Mouse (Mus musculus) ES-E14 (cell line): ENCODE results near the gene Sox14. TPM values are rescaled to one million over a fixed set of nuclear protein-coding genes. Genes with fewer than 3 reads are reported as not detected.

Source experiments
- DNase-seq: peaks from one replicate; pipeline ENCODE4 v3.0.0-alpha.2; 2013; ENCODE audit warnings: low read depth, low spot score
- H3K27ac ChIP-seq: 2 replicates; pipeline ENCODE4 v1.5.1; 2012; ENCODE audit warnings: low read depth, mild to moderate bottlenecking, low read length, moderate library complexity, mixed read lengths; ENCODE audit not compliant: poor library complexity, insufficient read depth, severe bottlenecking
- H3K36me3 ChIP-seq: 2 replicates; pipeline ENCODE4 v1.6.1; 2012; ENCODE audit warnings: mild to moderate bottlenecking, low read length, moderate library complexity, mixed read lengths; ENCODE audit not compliant: control insufficient read depth, poor library complexity, insufficient read depth, severe bottlenecking
- H3K4me1 ChIP-seq, 2 experiments: fragments of 150-350 bp in 1 of 2; sonication (generic) in 1 of 2; 2 replicates each; pipeline ENCODE4 v1.6.1; 2012; ENCODE audit warnings: low read length in 2 of 2, mild to moderate bottlenecking in 1 of 2, mixed read lengths in 1 of 2; ENCODE audit not compliant: control insufficient read depth in 2 of 2, insufficient read depth in 2 of 2, poor library complexity in 1 of 2
- H3K4me3 ChIP-seq, 2 experiments: fragments of 150-350 bp in 1 of 2; sonication (generic) in 1 of 2; 2 replicates each; pipeline ENCODE4 v1.5.1; 2012; ENCODE audit warnings: low read length in 2 of 2, low read depth in 1 of 2, mild to moderate bottlenecking in 1 of 2, mixed read lengths in 1 of 2; ENCODE audit not compliant: insufficient read depth in 1 of 2, poor library complexity in 1 of 2, severe bottlenecking in 1 of 2
- H3K9ac ChIP-seq: 2 replicates; pipeline ENCODE4 v1.6.1; 2012; ENCODE audit warnings: low read depth, mild to moderate bottlenecking, low read length, mixed read lengths; ENCODE audit not compliant: poor library complexity, insufficient read depth, severe bottlenecking
- H3K9me3 ChIP-seq: fragments of 150-350 bp; sonication (generic); 2 replicates; pipeline ENCODE4 v1.6.1; 2012; ENCODE audit warnings: low read depth, mild to moderate bottlenecking, low read length; ENCODE audit not compliant: control insufficient read depth, insufficient read depth
- CHD2 ChIP-seq: IDR thresholded peaks from 2 replicates; pipeline ENCODE4 v1.6.1; 2014; ENCODE audit warnings: mild to moderate bottlenecking, low read depth, low read length, inconsistent platforms
- HCFC1 ChIP-seq: IDR thresholded peaks from 2 replicates; pipeline ENCODE4 v1.6.1; 2012; ENCODE audit warnings: low read length, inconsistent platforms, borderline replicate concordance; ENCODE audit not compliant: insufficient read depth
- MAFK ChIP-seq: IDR thresholded peaks from 2 replicates; pipeline ENCODE4 v1.6.1; 2014; ENCODE audit warnings: mild to moderate bottlenecking, low read depth, low read length, inconsistent platforms; ENCODE audit not compliant: insufficient read depth
- ZC3H11A ChIP-seq: IDR thresholded peaks from 2 replicates; pipeline ENCODE4 v1.6.1; 2012; ENCODE audit warnings: low read depth, mild to moderate bottlenecking, inconsistent platforms, low read length, borderline replicate concordance
- ZNF384 ChIP-seq: IDR thresholded peaks from 2 replicates; pipeline ENCODE4 v1.6.1; 2012; ENCODE audit warnings: low read depth, low read length, inconsistent platforms
- in situ Hi-C, 2 experiments: fragments of 600-800 bp; cut with MboI; formaldehyde crosslinking; loops; one replicate each; pipeline ENCODE4 v1.15.1; 2025; ENCODE audit warnings: low sequenced_read_pairs in 2 of 2, inconsistent platforms in 1 of 2; ENCODE audit not compliant: unreplicated experiment in 2 of 2
- total RNA-seq: library from RNA; depleted of rRNA; stranded (reverse); fragments of 300-350 nt; gene quantifications from 2 replicates; pipeline ENCODE4 v1.2.3, GENCODE M21; 2012; rRNA removed

The Sox14 gene
- total RNA-seq, result not detected in 2 replicates

DNA sequence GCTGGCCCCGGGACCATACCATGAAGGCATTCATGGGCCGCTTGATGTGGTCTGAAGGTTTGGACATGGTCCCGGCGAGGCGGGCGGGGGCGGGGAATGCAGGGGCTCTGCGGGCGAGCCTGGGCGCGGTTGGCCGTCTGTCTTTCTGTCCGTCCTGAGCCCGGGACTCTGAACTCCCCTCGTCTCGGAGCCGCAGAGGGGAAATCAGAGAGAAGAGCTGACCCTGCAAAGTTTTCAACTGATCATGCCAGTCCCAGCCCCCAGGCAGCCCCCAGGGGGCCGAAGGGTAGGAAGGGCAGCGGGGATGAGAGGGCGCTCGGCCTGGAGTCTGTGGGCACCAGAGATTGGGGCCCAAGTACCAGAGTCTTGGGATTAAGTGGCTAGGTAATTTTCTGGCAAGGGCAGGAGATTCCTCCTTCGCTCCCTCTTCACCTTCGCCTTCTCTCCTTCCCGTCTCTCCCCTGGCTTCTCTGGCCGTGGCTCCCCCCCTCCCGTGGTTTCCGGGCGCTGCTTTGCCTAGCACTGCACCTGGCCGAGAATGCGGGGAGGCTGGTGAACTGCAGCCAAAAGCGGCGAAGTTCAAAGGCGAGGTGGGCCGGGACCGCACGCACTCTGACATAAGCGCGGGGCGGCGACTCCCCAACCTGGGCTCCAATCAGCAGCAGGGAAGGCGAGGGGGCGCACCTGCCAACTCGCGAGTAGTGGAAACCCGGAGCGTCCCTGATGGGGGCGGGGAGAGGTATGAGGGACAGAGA lies at the start of gene Sox14:
Sox14 (minus strand) TSS at position 553 of the 755 bp plus-strand sequence.
- H3K4me1 ChIP-seq, result peaks cover 0 to 7% of the 10 kb centered on the region in 2 experiments; a peak in 1 of 4 replicates
- H3K36me3 ChIP-seq, result no peaks in the 10 kb centered on the region
- in situ Hi-C loops, result loop anchor here in 1 of 2 experiments (10.0 kb wide), 1 partner anchor 921 kb away; the partner anchor contains the start of gene Foxl2
- TF ChIP-seq CHD2, result 0 out of 2 replicates have a peak, but pooled peaks have one; percentile 14
- no peak for TF ChIP-seq ZNF384
- no peaks in the 10 kb centered on the region for H3K9me3 ChIP-seq
- H3K27ac ChIP-seq, result no peak within 1 kb of the TSS
- peak within 1 kb of the TSS; percentile 25 to 43; a peak in 3 of 4 replicates for H3K4me3 ChIP-seq
- H3K9ac ChIP-seq, result no peak within 1 kb of the TSS
- no peak for DNase-seq

DNA sequence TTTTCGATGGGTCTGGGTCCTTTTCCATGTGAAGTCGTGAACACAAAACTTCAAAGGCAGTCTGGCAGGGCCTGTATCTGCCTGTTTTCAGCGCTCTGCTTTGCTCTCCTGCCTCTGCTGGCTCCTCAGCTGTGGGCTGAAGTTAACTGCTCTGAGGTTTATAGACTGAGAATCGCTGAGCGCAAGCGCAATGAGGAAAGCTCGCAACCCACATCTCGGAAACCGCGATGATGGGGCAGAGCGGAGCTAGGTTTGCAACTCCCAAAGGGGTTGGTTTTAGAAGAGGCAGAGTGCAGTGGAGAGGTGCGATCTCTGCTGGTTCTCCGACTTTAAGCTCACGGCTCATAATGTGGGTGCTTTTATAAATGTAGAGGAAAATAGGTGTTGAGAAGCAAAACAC lies 3.3 kb upstream of the Sox14 start:
- H3K27ac ChIP-seq, result no peak overlapping the region
- peaks cover 0 to 3% of the 10 kb centered on the region in 2 experiments; a peak in 1 of 4 replicates for H3K4me1 ChIP-seq
- H3K9me3 ChIP-seq, result no peaks in the 10 kb centered on the region
- no peaks in the 10 kb centered on the region for H3K36me3 ChIP-seq
- DNase-seq, result no peak
- TF ChIP-seq ZNF384 (no peak), CHD2 (no peak), HCFC1 (no peak), MAFK (no peak), ZC3H11A (no peak)
- no peak overlapping the region for H3K4me3 ChIP-seq
- in situ Hi-C loops, result loop anchor here in 1 of 2 experiments (10.0 kb wide), 1 partner anchor 925 kb away; the partner anchor contains the start of gene Foxl2
- H3K9ac ChIP-seq, result no peak overlapping the region

DNA sequence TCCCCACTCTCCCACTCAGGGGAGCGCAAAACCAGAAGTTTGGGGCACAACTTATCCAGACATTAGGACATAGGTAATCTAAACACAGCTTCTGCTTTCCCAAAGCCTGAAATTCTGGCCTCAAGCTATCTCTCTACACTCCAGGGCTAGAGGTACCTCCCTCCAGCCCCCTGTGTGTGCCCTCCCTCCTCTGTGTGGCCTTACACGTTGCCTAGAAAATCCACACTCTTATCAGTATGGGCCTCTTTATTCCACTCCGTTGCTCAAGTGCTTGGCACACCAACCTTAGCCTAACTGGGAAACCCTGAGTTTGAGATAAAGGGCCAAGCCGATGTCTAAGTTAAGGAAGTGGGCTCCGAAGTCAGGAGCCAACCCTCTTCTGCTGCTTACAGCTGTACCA lies 2.6 kb upstream of the Sox14 start:
- Histone ChIP-seq H3K4me1 (peaks cover 0 to 3% of the 10 kb centered on the region in 2 experiments; a peak in 1 of 4 replicates), H3K27ac (no peak overlapping the region), H3K36me3 (no peaks in the 10 kb centered on the region), H3K9me3 (no peaks in the 10 kb centered on the region), H3K4me3 (no peak overlapping the region), H3K9ac (no peak overlapping the region)
- TF ChIP-seq CHD2 (no peak), HCFC1 (no peak), ZNF384 (no peak), MAFK (no peak), ZC3H11A (no peak)
- no peak for DNase-seq
- in situ Hi-C loops, result loop anchor here in 1 of 2 experiments (10.0 kb wide), 1 partner anchor 924 kb away; the partner anchor contains the start of gene Foxl2

GRCm38 (mm10) chr9:99877056-99877546 lies 1.1 kb upstream of the Sox14 start:
- H3K4me1 ChIP-seq, result peaks cover 0 to 7% of the 10 kb centered on the region in 2 experiments; a peak in 1 of 4 replicates
- H3K27ac ChIP-seq, result no peak overlapping the region
- H3K36me3 ChIP-seq, result no peaks in the 10 kb centered on the region
- no peaks in the 10 kb centered on the region for H3K9me3 ChIP-seq
- H3K4me3 ChIP-seq, result no peak overlapping the region; a peak in 1 of 4 replicates
- in situ Hi-C loops, result loop anchor here in 1 of 2 experiments (10.0 kb wide), 1 partner anchor 922 kb away; the partner anchor contains the start of gene Foxl2
- TF ChIP-seq HCFC1 (no peak), ZNF384 (no peak), CHD2 (no peak), ZC3H11A (no peak), MAFK (no peak)
- H3K9ac ChIP-seq, result no peak overlapping the region
- no peak for DNase-seq
